Mouse (Mus musculus) heart, adult 2 months (tissue): Measurements from ENCODE around the gene Il1r2.

Experiments used
- CTCF ChIP-seq: fragments of 200-600 bp; IDR thresholded peaks from 2 replicates; pipeline ENCODE4 v1.8.1; 2022; ENCODE audit warnings: antibody characterized with exemption, mild to moderate bottlenecking, moderate library complexity
- POLR2A ChIP-seq: fragments of 200-500 bp; IDR thresholded peaks from 2 replicates; pipeline ENCODE4 v1.6.1; 2011; ENCODE audit warnings: mild to moderate bottlenecking, low read depth, low read length, control low read depth; ENCODE audit not compliant: insufficient read depth

DNA sequence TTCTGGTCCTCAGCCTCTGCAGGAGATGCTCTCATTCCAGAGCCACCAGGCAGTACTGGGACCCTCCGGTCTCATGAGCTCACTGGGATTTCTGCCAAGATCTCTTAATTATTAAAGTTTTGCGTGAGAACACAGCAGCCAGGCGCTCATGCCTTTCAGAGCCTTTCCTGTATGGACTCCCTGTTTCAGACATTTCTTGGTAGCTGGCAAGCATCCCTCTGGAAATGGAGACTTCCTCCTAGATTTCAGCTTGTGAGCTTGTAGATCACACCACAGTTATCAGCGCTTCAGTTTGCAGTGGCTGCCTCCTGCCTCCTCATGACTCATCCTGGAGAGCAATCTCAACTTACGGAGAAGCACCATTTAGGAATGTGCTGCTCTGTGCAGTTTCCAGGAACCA is 98.0 kb downstream of the Il1r2 start:
- TF ChIP-seq POLR2A (no peak), CTCF (no peak)
